Mouse (Mus musculus) intestine, embryonic 16.5 days (tissue): ENCODE data around the gene Trmt1. TPM values are rescaled to one million over a fixed set of nuclear protein-coding genes. Genes with fewer than 3 reads are reported as not detected.
A peak's percentile ranks its signal among the peaks of the same experiment; 100 is the strongest.

Source experiments
- ATAC-seq: fragments of 200-750 bp; cut with Nextera tagmentation; 2 replicates; pipeline ENCODE4 v1.8.0; 2017; ENCODE audit warnings: moderate TSS enrichment, moderate library complexity
- H3K27ac ChIP-seq: fragments of 300-500 bp; sonication (generic); 2 replicates; pipeline ENCODE4 v1.5.1; 2014; ENCODE audit warnings: mild to moderate bottlenecking, low read length
- H3K27me3 ChIP-seq: fragments of 300-500 bp; sonication (generic); replicated peaks from 2 replicates; pipeline ENCODE4 v1.6.1; 2014; ENCODE audit warnings: low read length, control low read depth, mixed read lengths; ENCODE audit not compliant: control insufficient read depth, insufficient read depth
- H3K36me3 ChIP-seq: fragments of 300-500 bp; sonication (generic); 2 replicates; pipeline ENCODE4 v1.6.1; 2014; ENCODE audit warnings: low read length, control low read depth; ENCODE audit not compliant: control insufficient read depth, insufficient read depth
- H3K4me1 ChIP-seq: fragments of 300-500 bp; sonication (generic); 2 replicates; pipeline ENCODE4 v1.6.1; 2014; ENCODE audit warnings: low read length, control low read depth, mixed read lengths; ENCODE audit not compliant: control insufficient read depth, insufficient read depth
- H3K4me2 ChIP-seq: fragments of 300-500 bp; sonication (generic); 2 replicates; pipeline ENCODE4 v1.6.1; 2014; ENCODE audit warnings: low read depth, low read length, control low read depth
- H3K4me3 ChIP-seq: fragments of 300-500 bp; sonication (generic); 2 replicates; pipeline ENCODE4 v1.5.1; 2014; ENCODE audit warnings: mild to moderate bottlenecking, low read length
- H3K9ac ChIP-seq: fragments of 300-500 bp; sonication (generic); 2 replicates; pipeline ENCODE4 v1.6.1; 2014; ENCODE audit warnings: low read depth, low read length
- H3K9me3 ChIP-seq: fragments of 300-500 bp; sonication (generic); 2 replicates; pipeline ENCODE4 v1.6.1; 2016; ENCODE audit warnings: low read length, control low read depth; ENCODE audit not compliant: control insufficient read depth
- WGBS: fragments of 180-500 bp; shearing (Covaris S2); extraction: QIAGEN DNeasy Blood & Tissue Kit; methylation state at CpG from one replicate; pipeline ENCODE4 v1.1.7; 2014; 5-methylcytosine and 5-hydroxymethylcytosine counted together
- polyA plus RNA-seq: library from polyadenylated mRNA; unstranded; fragments of >200 nt; fragmentation: Nextera tagmentation; extraction: Ambion mirVana; gene quantifications from 2 replicates; pipeline ENCODE4 v1.2.1, GENCODE M21; 2015

The Trmt1 gene
- polyA plus RNA-seq, 1 experiment from 2014 or later, result 67.1 TPM

GRCm38 (mm10) chr8:84646800-84647199 lies 39.3 kb upstream of the Trmt1 start:
- H3K4me3 ChIP-seq, result no peak overlapping the region
- H3K9me3 ChIP-seq, result no peaks in the 10 kb centered on the region
- H3K36me3 ChIP-seq, result no peaks in the 10 kb centered on the region
- ATAC-seq, result no peak
- H3K27me3 ChIP-seq, result no peaks in the 10 kb centered on the region
- H3K9ac ChIP-seq, result no peak overlapping the region
- no peak overlapping the region for H3K27ac ChIP-seq
- no peak overlapping the region for H3K4me2 ChIP-seq
- peaks cover 8% of the 10 kb centered on the region; the same call in 1 of the 2 replicates for H3K4me1 ChIP-seq
- WGBS, result 63% methylated on average over 6 of the region's 6 CpGs

GRCm38 (mm10) chr8:84647461-84647901 lies 38.6 kb upstream of the Trmt1 start:
- Histone ChIP-seq H3K4me2 (peak overlapping the region; percentile 33), H3K9ac (0 out of 2 replicates have a peak overlapping the region, but pooled peaks have one; percentile 31), H3K36me3 (no peaks in the 10 kb centered on the region), H3K9me3 (no peaks in the 10 kb centered on the region), H3K4me1 (peaks cover 8% of the 10 kb centered on the region; the same call in 1 of the 2 replicates), H3K27me3 (no peaks in the 10 kb centered on the region), H3K4me3 (no peak overlapping the region; the same call in 1 of the 2 replicates), H3K27ac (no peak overlapping the region)
- peak; percentile 49; the same call in 1 of the 2 replicates for ATAC-seq
- WGBS, result 4% methylated on average over 14 of the region's 14 CpGs

- Histone ChIP-seq H3K27me3 (no peaks in the 10 kb centered on the region), H3K9me3 (no peaks in the 10 kb centered on the region), H3K4me1 (peaks cover 13% of the 10 kb centered on the region), H3K27ac (peak overlapping the region; percentile 58), H3K9ac (peak overlapping the region; percentile 0; the same call in 1 of the 2 replicates), H3K4me3 (no peak overlapping the region), H3K36me3 (no peaks in the 10 kb centered on the region), H3K4me2 (no peak overlapping the region)
- 41% methylated on average over 3 of the region's 3 CpGs for WGBS
- peak; percentile 85 for ATAC-seq
Measured at GRCm38 (mm10) chr8:84650213-84650612, 35.9 kb upstream of the Trmt1 start.

- no peak overlapping the region for H3K4me3 ChIP-seq
- no peaks in the 10 kb centered on the region for H3K9me3 ChIP-seq
- no peak overlapping the region for H3K9ac ChIP-seq
- peaks cover 26% of the 10 kb centered on the region for H3K4me1 ChIP-seq
- no peak for ATAC-seq
- H3K4me2 ChIP-seq, result no peak overlapping the region
- H3K27me3 ChIP-seq, result no peaks in the 10 kb centered on the region
- H3K36me3 ChIP-seq, result no peaks in the 10 kb centered on the region
- peak overlapping the region; percentile 59 for H3K27ac ChIP-seq
- WGBS, result 52% methylated on average over 9 of the region's 9 CpGs
Measured at GRCm38 (mm10) chr8:84653092-84653631, 32.9 kb upstream of the Trmt1 start.

GRCm38 (mm10) chr8:84654597-84654996 lies 31.5 kb upstream of the Trmt1 start:
- 49% methylated on average over 4 of the region's 4 CpGs for WGBS
- Histone ChIP-seq H3K4me3 (no peak overlapping the region), H3K4me1 (peaks cover 37% of the 10 kb centered on the region), H3K9ac (0 out of 2 replicates have a peak overlapping the region, but pooled peaks have one; percentile 74), H3K27me3 (no peaks in the 10 kb centered on the region), H3K36me3 (no peaks in the 10 kb centered on the region), H3K27ac (peak overlapping the region; percentile 96), H3K4me2 (0 out of 2 replicates have a peak overlapping the region, but pooled peaks have one; percentile 87), H3K9me3 (no peaks in the 10 kb centered on the region)
- no peak for ATAC-seq

GRCm38 (mm10) chr8:84655336-84656190 lies 30.5 kb upstream of the Trmt1 start:
- no peaks in the 10 kb centered on the region for H3K36me3 ChIP-seq
- no peaks in the 10 kb centered on the region for H3K9me3 ChIP-seq
- H3K4me3 ChIP-seq, result peak overlapping the region; percentile 50
- no peaks in the 10 kb centered on the region for H3K27me3 ChIP-seq
- 3% methylated on average over 15 of the region's 15 CpGs for WGBS
- peak; percentile 3; the same call in 1 of the 2 replicates for ATAC-seq
- H3K4me2 ChIP-seq, result peak overlapping the region; percentile 87
- H3K4me1 ChIP-seq, result peaks cover 42% of the 10 kb centered on the region
- peak overlapping the region; percentile 74 for H3K9ac ChIP-seq
- peak overlapping the region; percentile 96 for H3K27ac ChIP-seq

- Histone ChIP-seq H3K9me3 (no peaks in the 10 kb centered on the region), H3K9ac (peak overlapping the region; percentile 74), H3K36me3 (no peaks in the 10 kb centered on the region), H3K4me2 (peak overlapping the region; percentile 87), H3K27ac (peak overlapping the region; percentile 96), H3K4me3 (peak overlapping the region; percentile 50), H3K27me3 (no peaks in the 10 kb centered on the region), H3K4me1 (peaks cover 45% of the 10 kb centered on the region)
- WGBS, result 2% methylated on average over 10 of the region's 10 CpGs
- no peak for ATAC-seq
Measured at GRCm38 (mm10) chr8:84656191-84656525, 29.9 kb upstream of the Trmt1 start.

GRCm38 (mm10) chr8:84656641-84657126 lies 29.4 kb upstream of the Trmt1 start:
- no peaks in the 10 kb centered on the region for H3K27me3 ChIP-seq
- H3K9ac ChIP-seq, result peak overlapping the region; percentile 74
- peak overlapping the region; percentile 96 for H3K27ac ChIP-seq
- ATAC-seq, result peak; percentile 86
- peaks cover 45% of the 10 kb centered on the region for H3K4me1 ChIP-seq
- no peaks in the 10 kb centered on the region for H3K36me3 ChIP-seq
- peak overlapping the region; percentile 50 for H3K4me3 ChIP-seq
- peak overlapping the region; percentile 87 for H3K4me2 ChIP-seq
- WGBS, result under 1% methylated on average over 23 of the region's 23 CpGs
- no peaks in the 10 kb centered on the region for H3K9me3 ChIP-seq

GRCm38 (mm10) chr8:84657203-84657602 lies 28.9 kb upstream of the Trmt1 start:
- peak; percentile 8 for ATAC-seq
- Histone ChIP-seq H3K36me3 (no peaks in the 10 kb centered on the region), H3K4me2 (peak overlapping the region; percentile 87), H3K4me1 (peaks cover 45% of the 10 kb centered on the region), H3K9ac (peak overlapping the region; percentile 74), H3K27ac (peak overlapping the region; percentile 96), H3K4me3 (peak overlapping the region; percentile 50; the same call in 1 of the 2 replicates), H3K27me3 (no peaks in the 10 kb centered on the region), H3K9me3 (no peaks in the 10 kb centered on the region)
